Mouse (Mus musculus) liver, embryonic 16.5 days (tissue): Measurements from ENCODE around the gene Ptpn14. TPM values are rescaled to one million over a fixed set of nuclear protein-coding genes. Genes with fewer than 3 reads are reported as not detected.
"Not testable (repeated sequence)": the region's sequence is repeated elsewhere in the genome, so short reads cannot be mapped to it uniquely, and the experiment has no call there.

Experiments
- ATAC-seq: fragments of 200-750 bp; cut with Nextera tagmentation; 2 replicates; pipeline ENCODE4 v1.8.0; 2017; ENCODE audit warnings: low read depth, mild to moderate bottlenecking, moderate number of reproducible peaks, moderate library complexity
- H3K27ac ChIP-seq: fragments of 300-500 bp; sonication (generic); 2 replicates; pipeline ENCODE4 v1.5.1; 2014; ENCODE audit warnings: mild to moderate bottlenecking, low read length
- H3K27me3 ChIP-seq: fragments of 300-500 bp; sonication (generic); 2 replicates; pipeline ENCODE4 v1.6.1; 2014; ENCODE audit warnings: low read depth, low read length, mixed read lengths; ENCODE audit not compliant: control insufficient read depth, insufficient read depth
- H3K36me3 ChIP-seq: fragments of 300-500 bp; sonication (generic); 2 replicates; pipeline ENCODE4 v1.6.1; 2014; ENCODE audit warnings: mild to moderate bottlenecking; ENCODE audit not compliant: control insufficient read depth, insufficient read depth
- H3K4me1 ChIP-seq: fragments of 300-500 bp; sonication (generic); 2 replicates; pipeline ENCODE4 v1.6.1; 2014; ENCODE audit warnings: low read depth, low read length, mixed read lengths; ENCODE audit not compliant: control insufficient read depth
- H3K4me2 ChIP-seq: fragments of 300-500 bp; sonication (generic); 2 replicates; pipeline ENCODE4 v1.6.1; 2014; ENCODE audit warnings: low read depth, low read length, mixed read lengths
- H3K4me3 ChIP-seq: fragments of 300-500 bp; sonication (generic); 2 replicates; pipeline ENCODE4 v1.5.1; 2014; ENCODE audit warnings: low read depth, mild to moderate bottlenecking, low read length
- H3K9ac ChIP-seq: fragments of 300-500 bp; sonication (generic); 2 replicates; pipeline ENCODE4 v1.6.1; 2014; ENCODE audit warnings: low read depth, low read length
- H3K9me3 ChIP-seq: fragments of 300-500 bp; sonication (generic); replicated peaks from 2 replicates; pipeline ENCODE4 v1.6.1; 2016; ENCODE audit warnings: low read length; ENCODE audit not compliant: control insufficient read depth
- WGBS: fragments of 180-500 bp; shearing (Covaris S2); extraction: QIAGEN DNeasy Blood & Tissue Kit; methylation state at CpG from one replicate; pipeline ENCODE4 v1.1.7; 2014; ENCODE audit not compliant: insufficient replicate concordance; 5-methylcytosine and 5-hydroxymethylcytosine counted together
- polyA plus RNA-seq: library from polyadenylated mRNA; unstranded; fragments of >200 nt; fragmentation: Nextera tagmentation; extraction: Ambion mirVana; gene quantifications from 2 replicates; pipeline ENCODE4 v1.2.1, GENCODE M21; 2015

The Ptpn14 gene
- 0.26 and 0.38 TPM in 2 replicates for polyA plus RNA-seq

GRCm38 (mm10) chr1:189727884-189728783 lies at the start of gene Ptpn14:
Gene Ptpn14 (plus strand): TSS chr1:189728268.
- peak within 1 kb of the TSS; percentile 48 for H3K4me2 ChIP-seq
- peak; percentile 75 for ATAC-seq
- H3K9ac ChIP-seq, result peak within 1 kb of the TSS; percentile 12; the same call in 1 of the 2 replicates
- no peaks in the 10 kb centered on the region for H3K36me3 ChIP-seq
- no peaks in the 10 kb centered on the region for H3K9me3 ChIP-seq
- peaks cover 59% of the 10 kb centered on the region for H3K27me3 ChIP-seq
- peak within 1 kb of the TSS; percentile 52 for H3K4me3 ChIP-seq
- H3K27ac ChIP-seq, result no peak within 1 kb of the TSS
- H3K4me1 ChIP-seq, result no peaks in the 10 kb centered on the region
- under 1% methylated on average over 94 of the region's 98 CpGs for WGBS

GRCm38 (mm10) chr1:189679555-189679954 lies 48.5 kb upstream of the Ptpn14 start:
- WGBS, result 86% methylated on average over 3 of the region's 3 CpGs
- peaks cover 76% of the 10 kb centered on the region for H3K36me3 ChIP-seq
- ATAC-seq, result no peak

GRCm38 (mm10) chr1:189684786-189685415 lies 43.2 kb upstream of the Ptpn14 start:
- no peak for ATAC-seq
- H3K36me3 ChIP-seq, result peaks cover 50% of the 10 kb centered on the region
- H3K27ac ChIP-seq, result no peak overlapping the region
- H3K4me2 ChIP-seq, result no peak overlapping the region
- WGBS, result 86% methylated on average over 9 of the region's 9 CpGs
- H3K9ac ChIP-seq, result no peak overlapping the region
- no peak overlapping the region for H3K4me3 ChIP-seq
- H3K9me3 ChIP-seq, result no peaks in the 10 kb centered on the region
- peaks cover 11% of the 10 kb centered on the region for H3K4me1 ChIP-seq
- H3K27me3 ChIP-seq, result no peaks in the 10 kb centered on the region

More at GRCm38 (mm10) chr1:189679555-189679954, 48.5 kb upstream of the Ptpn14 start:
- Histone ChIP-seq H3K4me3 (no peak overlapping the region), H3K27me3 (no peaks in the 10 kb centered on the region), H3K9ac (no peak overlapping the region), H3K9me3 (no peaks in the 10 kb centered on the region), H3K4me2 (no peak overlapping the region), H3K4me1 (no peaks in the 10 kb centered on the region), H3K27ac (no peak overlapping the region)

GRCm38 (mm10) chr1:189686025-189686424 lies 42.0 kb upstream of the Ptpn14 start:
- Histone ChIP-seq H3K36me3 (peaks cover 38% of the 10 kb centered on the region), H3K27me3 (no peaks in the 10 kb centered on the region), H3K9me3 (no peaks in the 10 kb centered on the region), H3K9ac (peak overlapping the region; percentile 39; the same call in 1 of the 2 replicates), H3K4me2 (peak overlapping the region; percentile 72), H3K4me1 (peaks cover 11% of the 10 kb centered on the region), H3K4me3 (peak overlapping the region; percentile 98), H3K27ac (no peak overlapping the region)
- 73% methylated on average over 6 of the region's 6 CpGs for WGBS
- no peak for ATAC-seq

- under 1% methylated on average over 55 of the region's 55 CpGs for WGBS
- Histone ChIP-seq H3K4me2 (peak within 1 kb of the TSS; percentile 72), H3K27me3 (no peaks in the 10 kb centered on the region), H3K9ac (peak within 1 kb of the TSS; percentile 98), H3K4me1 (peaks cover 11% of the 10 kb centered on the region), H3K27ac (peak within 1 kb of the TSS; percentile 81), H3K4me3 (peak within 1 kb of the TSS; percentile 98), H3K36me3 (peaks cover 24% of the 10 kb centered on the region), H3K9me3 (no peaks in the 10 kb centered on the region)
- ATAC-seq, result peak; percentile 98
These were observed 40.2 kb upstream of the Ptpn14 start, which contains the start of gene Cenpf for GRCm38 (mm10) chr1:189687654-189688387. Gene Cenpf (minus strand): TSS chr1:189688086.

GRCm38 (mm10) chr1:189688388-189688750 lies 39.7 kb upstream of the Ptpn14 start:
- Histone ChIP-seq H3K9ac (peak overlapping the region; percentile 68), H3K27me3 (no peaks in the 10 kb centered on the region), H3K27ac (peak overlapping the region; percentile 43; the same call in 1 of the 2 replicates), H3K9me3 (no peaks in the 10 kb centered on the region), H3K4me2 (peak overlapping the region; percentile 62), H3K4me3 (peak overlapping the region; percentile 98), H3K36me3 (peaks cover 18% of the 10 kb centered on the region), H3K4me1 (peaks cover 11% of the 10 kb centered on the region)
- 2% methylated on average over 15 of the region's 15 CpGs for WGBS
- no peak for ATAC-seq

- peak overlapping the region; percentile 62 for H3K4me2 ChIP-seq
- peak overlapping the region; percentile 68 for H3K9ac ChIP-seq
- no peak overlapping the region for H3K27ac ChIP-seq
- peaks cover 9% of the 10 kb centered on the region for H3K36me3 ChIP-seq
- WGBS, result 37% methylated on average over 4 of the region's 4 CpGs
- peak overlapping the region; percentile 98 for H3K4me3 ChIP-seq
- ATAC-seq, result no peak
- peaks cover 11% of the 10 kb centered on the region for H3K4me1 ChIP-seq
- H3K27me3 ChIP-seq, result no peaks in the 10 kb centered on the region
- no peaks in the 10 kb centered on the region for H3K9me3 ChIP-seq
These were observed 38.8 kb upstream of the Ptpn14 start for GRCm38 (mm10) chr1:189689050-189689833.

- H3K4me3 ChIP-seq, H3K27me3 ChIP-seq, H3K4me2 ChIP-seq, ATAC-seq, H3K27ac ChIP-seq, H3K36me3 ChIP-seq, H3K4me1 ChIP-seq, H3K9ac ChIP-seq, H3K9me3 ChIP-seq: not testable (repeated sequence)
- WGBS, result 31% methylated on average over 3 of the region's 3 CpGs
These were observed 35.6 kb upstream of the Ptpn14 start for GRCm38 (mm10) chr1:189692442-189692841.
